Mouse (Mus musculus) stomach, embryonic 15.5 days (tissue): ENCODE data around the gene Stk35. TPM values are rescaled to one million over a fixed set of nuclear protein-coding genes. Genes with fewer than 3 reads are reported as not detected.

Experiments
- ATAC-seq: fragments of 200-750 bp; cut with Nextera tagmentation; 2 replicates; pipeline ENCODE4 v1.8.0; 2017; ENCODE audit warnings: low read depth, moderate number of reproducible peaks, moderate TSS enrichment; ENCODE audit not compliant: insufficient read depth, low FRiP score
- H3K27ac ChIP-seq: fragments of 300-500 bp; sonication (generic); 2 replicates; pipeline ENCODE4 v1.5.1; 2015; ENCODE audit warnings: mild to moderate bottlenecking, inconsistent platforms
- H3K27me3 ChIP-seq: fragments of 300-500 bp; sonication (generic); replicated peaks from 2 replicates; pipeline ENCODE4 v1.6.1; 2015; ENCODE audit warnings: inconsistent platforms
- H3K36me3 ChIP-seq: fragments of 300-500 bp; sonication (generic); 2 replicates; pipeline ENCODE4 v1.6.1; 2015; ENCODE audit warnings: inconsistent platforms
- H3K4me1 ChIP-seq: fragments of 300-500 bp; sonication (generic); 2 replicates; pipeline ENCODE4 v1.6.1; 2015; ENCODE audit warnings: inconsistent platforms
- H3K4me2 ChIP-seq: fragments of 300-500 bp; sonication (generic); 2 replicates; pipeline ENCODE4 v1.6.1; 2015; ENCODE audit warnings: mild to moderate bottlenecking, inconsistent platforms
- H3K4me3 ChIP-seq: fragments of 300-500 bp; sonication (generic); replicated peaks from 2 replicates; pipeline ENCODE4 v1.5.1; 2015; ENCODE audit warnings: inconsistent platforms
- H3K9ac ChIP-seq: fragments of 300-500 bp; sonication (generic); 2 replicates; pipeline ENCODE4 v1.6.1; 2015; ENCODE audit warnings: inconsistent platforms
- H3K9me3 ChIP-seq: fragments of 300-500 bp; sonication (generic); 2 replicates; pipeline ENCODE4 v1.6.1; 2016; ENCODE audit warnings: inconsistent platforms
- WGBS: fragments of 180-500 bp; shearing (Covaris S2); methylation state at CpG from one replicate; pipeline ENCODE4 v1.1.7; 2015; 5-methylcytosine and 5-hydroxymethylcytosine counted together
- polyA plus RNA-seq: library from polyadenylated mRNA; unstranded; fragments of >200 nt; fragmentation: Nextera tagmentation; extraction: Ambion mirVana; gene quantifications from 2 replicates; pipeline ENCODE4 v1.2.1, GENCODE M21; 2015

Stk35 gene
- 11.4 and 12.2 TPM in 2 replicates for polyA plus RNA-seq

DNA sequence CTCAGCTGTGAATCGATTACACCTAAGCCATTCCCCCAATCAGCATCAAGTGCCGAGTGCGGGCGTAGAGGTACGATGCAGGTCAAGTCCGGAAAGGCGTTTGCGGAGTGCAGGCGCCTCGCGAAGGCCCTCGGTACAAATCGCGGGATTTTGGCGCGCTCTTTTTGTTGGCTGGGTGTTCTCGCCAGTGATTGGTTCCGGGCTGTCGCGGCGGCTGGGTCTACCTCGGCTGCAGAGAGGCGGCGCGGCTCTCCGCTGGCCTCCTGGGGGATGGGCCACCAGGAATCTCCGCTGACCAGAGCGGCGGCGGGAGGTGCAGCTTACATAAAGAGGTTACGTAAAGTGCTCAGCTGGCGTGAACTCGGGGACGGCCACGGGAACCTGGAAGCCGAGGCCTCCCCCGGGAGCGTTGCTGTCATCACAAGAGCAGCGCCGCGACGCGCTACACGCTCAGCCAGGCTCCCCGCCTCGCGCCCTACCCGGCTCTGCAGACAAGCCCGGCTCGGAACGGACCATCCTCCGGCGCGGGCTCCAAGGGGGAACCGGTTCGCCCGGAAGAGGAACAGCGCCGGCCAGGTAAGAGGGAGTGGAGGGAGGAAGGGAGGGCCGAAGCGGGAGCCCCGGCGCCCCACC lies at the start of gene Stk35:
TSS of gene Stk35 (plus strand) at position 247 of the 633 bp plus-strand sequence.
- Histone ChIP-seq H3K9ac (peak within 1 kb of the TSS; percentile 57), H3K27ac (peak within 1 kb of the TSS; percentile 98), H3K4me3 (peak within 1 kb of the TSS; percentile 65), H3K27me3 (no peaks in the 10 kb centered on the region), H3K4me1 (peaks cover 18% of the 10 kb centered on the region), H3K9me3 (no peaks in the 10 kb centered on the region), H3K4me2 (peak within 1 kb of the TSS; percentile 71), H3K36me3 (no peaks in the 10 kb centered on the region)
- under 1% methylated on average over 63 of the region's 63 CpGs for WGBS
- peak; percentile 89 for ATAC-seq

DNA sequence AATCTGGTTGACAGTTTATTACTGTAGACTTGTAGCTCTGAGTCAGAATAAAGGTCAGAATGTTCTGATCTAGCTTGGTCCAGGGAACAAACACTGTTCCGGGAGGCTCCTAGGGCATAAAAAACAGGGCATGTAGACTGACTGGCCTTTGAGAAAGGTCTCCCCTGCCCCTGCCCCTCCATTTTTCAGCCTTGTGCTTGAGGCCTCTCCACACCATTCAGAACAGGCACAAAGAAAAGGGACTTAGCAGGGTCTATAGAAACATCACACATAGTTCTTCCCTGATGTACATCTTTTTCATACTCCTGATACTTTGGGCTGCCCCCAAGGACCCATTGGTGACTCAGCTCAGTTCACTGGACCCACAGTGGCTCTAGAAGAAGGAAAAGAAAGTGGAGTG lies 18.3 kb upstream of the Stk35 start:
- H3K9me3 ChIP-seq = no peaks in the 10 kb centered on the region
- 90% methylated on average over 1 of the region's 1 CpGs for WGBS
- no peak overlapping the region for H3K27ac ChIP-seq
- H3K36me3 ChIP-seq = no peaks in the 10 kb centered on the region
- H3K27me3 ChIP-seq = no peaks in the 10 kb centered on the region
- no peak for ATAC-seq
- H3K4me1 ChIP-seq = no peaks in the 10 kb centered on the region
- no peak overlapping the region for H3K9ac ChIP-seq
- no peak overlapping the region for H3K4me3 ChIP-seq
- no peak overlapping the region for H3K4me2 ChIP-seq

DNA sequence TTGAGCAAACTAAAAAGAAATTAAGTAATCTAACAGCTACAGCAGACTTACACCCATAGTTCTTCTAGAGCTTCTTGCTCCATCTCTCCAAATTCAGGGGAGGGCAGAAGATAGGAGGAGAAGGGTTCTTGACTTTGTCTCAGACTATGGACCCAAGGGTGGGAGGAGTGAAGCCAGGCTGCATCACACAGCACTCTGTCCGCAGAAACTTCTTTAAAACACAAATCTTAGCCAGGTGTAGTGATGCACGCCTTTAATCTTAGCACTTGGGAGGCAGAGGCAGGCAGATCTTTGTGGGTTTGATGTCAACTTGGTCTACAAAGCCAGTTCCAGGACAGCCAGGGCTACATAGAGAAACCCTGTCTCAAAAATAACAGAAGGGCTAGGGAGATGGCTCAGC lies 3.8 kb upstream of the Stk35 start:
- Histone ChIP-seq H3K4me1 (peaks cover 5% of the 10 kb centered on the region; the same call in 1 of the 2 replicates), H3K4me2 (no peak overlapping the region), H3K9me3 (no peaks in the 10 kb centered on the region), H3K9ac (no peak overlapping the region), H3K27me3 (no peaks in the 10 kb centered on the region), H3K27ac (no peak overlapping the region), H3K4me3 (no peak overlapping the region), H3K36me3 (no peaks in the 10 kb centered on the region)
- WGBS = 87% methylated on average over 2 of the region's 2 CpGs
- no peak for ATAC-seq

DNA sequence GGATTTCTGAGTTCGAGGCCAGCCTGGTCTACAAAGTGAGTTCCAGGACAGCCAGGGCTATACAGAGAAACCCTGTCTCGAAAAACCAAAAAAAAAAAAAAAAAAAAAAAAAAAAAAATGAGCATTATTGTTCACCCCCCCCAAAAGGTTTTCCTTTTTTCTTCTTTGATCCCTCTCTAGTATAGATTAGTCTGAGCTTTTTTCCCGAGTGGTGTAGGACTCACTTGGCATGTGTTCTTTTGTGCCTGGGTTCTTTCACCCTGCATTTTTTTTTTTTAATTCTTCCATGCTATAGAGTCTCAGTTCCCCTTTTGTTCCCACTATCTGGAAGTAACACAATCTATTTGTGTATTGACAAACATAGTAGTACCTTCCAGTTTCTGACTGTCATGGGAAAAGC lies 2.6 kb upstream of the Stk35 start:
- H3K27me3 ChIP-seq = no peaks in the 10 kb centered on the region
- WGBS = 48% methylated on average over 2 of the region's 3 CpGs

DNA sequence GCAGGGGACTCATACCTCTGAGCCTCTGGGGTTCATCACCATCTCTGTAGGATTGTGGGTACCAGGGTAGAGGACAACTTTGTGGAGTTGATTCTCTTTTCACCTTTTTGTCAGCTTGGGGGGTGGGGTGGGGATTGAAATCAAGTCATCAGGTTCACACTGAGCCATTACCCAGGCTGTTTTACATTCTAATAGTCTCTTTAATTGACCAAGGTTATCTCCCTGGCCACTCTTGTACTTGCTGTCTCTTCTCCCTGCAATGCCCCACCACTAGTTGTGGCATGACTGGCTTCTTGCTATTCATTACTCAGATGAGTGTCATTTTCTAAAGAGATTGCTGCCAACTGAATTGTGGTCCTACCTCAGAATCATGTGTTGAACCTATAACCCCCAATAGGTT lies 1.9 kb upstream of the Stk35 start:
- Histone ChIP-seq H3K36me3 (no peaks in the 10 kb centered on the region), H3K9ac (no peak overlapping the region), H3K4me1 (peaks cover 18% of the 10 kb centered on the region), H3K27ac (no peak overlapping the region), H3K27me3 (no peaks in the 10 kb centered on the region), H3K4me2 (no peak overlapping the region), H3K9me3 (no peaks in the 10 kb centered on the region), H3K4me3 (no peak overlapping the region)
- no peak for ATAC-seq

More for the DNA sequence above, 2.6 kb upstream of the Stk35 start:
- no peaks in the 10 kb centered on the region for H3K9me3 ChIP-seq
- peaks cover 14% of the 10 kb centered on the region for H3K4me1 ChIP-seq
- no peak overlapping the region for H3K4me3 ChIP-seq
- no peak overlapping the region for H3K4me2 ChIP-seq
- no peak overlapping the region for H3K9ac ChIP-seq
- ATAC-seq = no peak
- H3K27ac ChIP-seq = no peak overlapping the region
- no peaks in the 10 kb centered on the region for H3K36me3 ChIP-seq

DNA sequence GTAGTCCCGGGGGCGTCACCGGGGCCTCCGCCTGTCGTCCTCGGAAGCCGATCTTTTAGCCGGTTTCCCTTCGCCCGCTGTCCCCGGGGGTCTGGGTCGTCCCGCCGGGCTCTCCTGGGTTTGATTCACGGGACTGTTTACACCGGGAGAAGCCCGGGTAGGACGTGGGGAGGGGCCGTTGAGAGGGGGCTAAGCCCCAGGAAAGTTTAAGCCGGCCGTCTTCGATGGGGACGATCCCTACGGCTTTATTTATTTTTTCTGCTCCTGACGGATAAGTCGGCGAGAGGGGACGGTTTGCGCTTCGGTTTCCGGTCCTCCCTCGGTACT lies 550 bp downstream of the Stk35 start:
- ATAC-seq = peak; percentile 19; the same call in 1 of the 2 replicates
- Histone ChIP-seq H3K9me3 (no peaks in the 10 kb centered on the region), H3K4me2 (peak overlapping the region; percentile 71), H3K9ac (peak overlapping the region; percentile 57), H3K27me3 (no peaks in the 10 kb centered on the region), H3K27ac (peak overlapping the region; percentile 98), H3K36me3 (no peaks in the 10 kb centered on the region), H3K4me3 (peak overlapping the region; percentile 65), H3K4me1 (peaks cover 18% of the 10 kb centered on the region)
- whole genome bisulfite sequencing = under 1% methylated on average over 32 of the region's 32 CpGs

DNA sequence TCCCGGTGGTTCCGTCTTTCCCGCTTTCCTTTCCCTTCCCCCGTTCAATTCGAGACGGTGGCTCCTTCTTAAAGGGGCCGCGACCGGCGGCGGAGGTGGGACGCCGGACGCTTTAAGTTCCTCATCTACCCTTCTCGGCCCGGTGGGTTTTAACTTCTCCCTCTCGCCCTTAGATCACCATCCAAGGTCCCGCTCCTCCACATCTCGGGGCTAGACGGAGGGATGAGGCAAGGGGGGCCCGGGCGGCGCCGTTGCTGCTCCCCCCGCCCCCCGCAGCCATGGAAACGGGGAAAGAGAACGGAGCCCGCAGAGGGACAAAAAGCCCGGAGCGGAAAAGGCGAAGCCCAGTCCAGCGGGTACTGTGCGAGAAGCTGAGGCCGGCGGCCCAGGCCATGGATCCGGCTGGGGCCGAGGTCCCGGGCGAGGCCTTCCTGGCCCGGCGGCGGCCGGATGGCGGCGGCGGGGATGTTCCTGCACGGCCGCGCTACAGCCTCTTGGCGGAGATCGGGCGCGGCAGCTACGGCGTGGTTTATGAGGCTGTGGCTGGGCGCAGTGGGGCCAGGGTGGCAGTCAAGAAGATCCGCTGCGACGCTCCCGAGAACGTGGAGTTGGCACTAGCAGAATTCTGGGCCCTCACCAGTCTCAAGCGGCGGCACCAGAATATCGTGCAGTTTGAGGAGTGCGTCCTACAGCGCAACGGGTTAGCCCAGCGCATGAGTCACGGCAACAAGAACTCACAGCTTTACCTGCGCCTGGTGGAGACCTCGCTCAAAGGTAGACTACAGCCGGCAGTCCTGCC lies 1.1 kb downstream of the Stk35 start:
- under 1% methylated on average over 73 of the region's 73 CpGs for WGBS
- peak; percentile 77 for ATAC-seq

DNA sequence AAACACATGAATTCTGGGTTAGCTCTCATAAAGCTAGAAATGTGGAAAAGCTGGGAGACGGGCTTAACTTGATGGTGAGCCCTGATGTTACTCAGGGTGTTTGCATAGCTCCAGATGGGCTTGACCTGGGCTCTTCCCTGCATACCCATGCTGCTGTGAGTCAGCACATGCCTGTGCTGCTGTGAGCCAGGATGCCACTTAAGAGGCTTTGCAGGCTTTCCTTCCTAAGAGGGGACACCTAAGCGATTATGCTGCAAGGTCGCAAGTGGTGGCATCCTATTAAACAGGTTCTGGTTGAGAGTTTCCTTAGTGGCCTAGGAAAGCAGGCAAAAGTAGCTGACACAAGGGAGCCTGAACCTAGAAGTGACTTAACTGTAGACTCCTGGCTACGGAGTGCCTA lies 5.2 kb downstream of the Stk35 start:
- no peak overlapping the region for H3K4me3 ChIP-seq
- no peaks in the 10 kb centered on the region for H3K9me3 ChIP-seq
- peaks cover 5% of the 10 kb centered on the region for H3K36me3 ChIP-seq
- H3K4me1 ChIP-seq = peaks cover 16% of the 10 kb centered on the region
- no peak overlapping the region for H3K9ac ChIP-seq
- H3K27ac ChIP-seq = no peak overlapping the region
- WGBS = 88% methylated on average over 4 of the region's 4 CpGs
- no peak overlapping the region for H3K4me2 ChIP-seq
- no peak for ATAC-seq
- H3K27me3 ChIP-seq = no peaks in the 10 kb centered on the region

More for the DNA sequence above, 1.1 kb downstream of the Stk35 start:
- Histone ChIP-seq H3K9me3 (no peaks in the 10 kb centered on the region), H3K27ac (peak overlapping the region; percentile 98), H3K4me2 (peak overlapping the region; percentile 71), H3K36me3 (no peaks in the 10 kb centered on the region), H3K4me1 (peaks cover 18% of the 10 kb centered on the region), H3K9ac (peak overlapping the region; percentile 57), H3K27me3 (no peaks in the 10 kb centered on the region), H3K4me3 (peak overlapping the region; percentile 65)

DNA sequence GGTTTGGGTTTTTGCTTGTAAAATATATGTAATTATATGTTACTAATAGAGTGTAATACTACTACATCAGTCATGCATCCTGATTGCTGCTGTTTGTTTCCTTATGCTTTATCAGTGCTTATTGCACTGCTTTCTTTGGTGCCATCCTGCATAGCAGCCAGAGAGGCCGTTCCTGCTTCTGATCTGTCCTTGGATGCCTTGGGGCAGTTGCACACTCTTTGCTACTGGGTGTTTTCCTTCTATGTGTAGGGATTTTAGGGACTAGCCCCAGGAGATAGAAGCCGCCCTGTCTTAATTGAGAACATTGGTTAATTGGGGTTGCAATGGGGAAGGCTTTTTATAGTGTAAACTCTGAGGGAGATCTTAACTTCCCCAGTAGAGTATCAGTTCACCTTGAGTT lies 6.2 kb downstream of the Stk35 start:
- Histone ChIP-seq H3K4me2 (no peak overlapping the region), H3K27me3 (no peaks in the 10 kb centered on the region), H3K36me3 (peaks cover 12% of the 10 kb centered on the region), H3K9ac (no peak overlapping the region), H3K27ac (no peak overlapping the region), H3K4me3 (no peak overlapping the region), H3K9me3 (no peaks in the 10 kb centered on the region), H3K4me1 (peaks cover 16% of the 10 kb centered on the region)
- ATAC-seq = no peak
- 97% methylated on average over 2 of the region's 2 CpGs for WGBS

DNA sequence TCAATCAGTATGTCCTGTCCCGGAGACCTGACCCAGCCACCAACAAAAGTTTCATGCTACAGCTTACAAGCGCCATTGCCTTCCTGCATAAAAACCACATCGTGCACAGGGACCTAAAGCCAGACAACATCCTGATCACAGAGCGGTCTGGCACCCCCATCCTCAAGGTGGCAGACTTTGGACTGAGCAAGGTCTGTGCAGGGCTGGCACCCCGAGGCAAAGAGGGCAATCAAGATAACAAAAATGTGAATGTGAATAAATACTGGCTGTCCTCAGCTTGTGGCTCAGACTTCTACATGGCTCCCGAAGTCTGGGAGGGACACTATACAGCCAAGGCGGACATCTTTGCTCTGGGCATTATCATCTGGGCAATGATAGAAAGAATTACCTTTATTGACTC lies 10.2 kb downstream of the Stk35 start:
- no peak overlapping the region for H3K27ac ChIP-seq
- no peaks in the 10 kb centered on the region for H3K27me3 ChIP-seq
- H3K4me1 ChIP-seq = 0 out of 2 replicates have a peak, but pooled peaks cover 3% of the 10 kb centered on the region
- ATAC-seq = no peak
- H3K4me2 ChIP-seq = no peak overlapping the region
- no peak overlapping the region for H3K4me3 ChIP-seq
- no peaks in the 10 kb centered on the region for H3K9me3 ChIP-seq
- H3K36me3 ChIP-seq = peaks cover 25% of the 10 kb centered on the region
- whole genome bisulfite sequencing = 96% methylated on average over 7 of the region's 7 CpGs
- H3K9ac ChIP-seq = no peak overlapping the region

DNA sequence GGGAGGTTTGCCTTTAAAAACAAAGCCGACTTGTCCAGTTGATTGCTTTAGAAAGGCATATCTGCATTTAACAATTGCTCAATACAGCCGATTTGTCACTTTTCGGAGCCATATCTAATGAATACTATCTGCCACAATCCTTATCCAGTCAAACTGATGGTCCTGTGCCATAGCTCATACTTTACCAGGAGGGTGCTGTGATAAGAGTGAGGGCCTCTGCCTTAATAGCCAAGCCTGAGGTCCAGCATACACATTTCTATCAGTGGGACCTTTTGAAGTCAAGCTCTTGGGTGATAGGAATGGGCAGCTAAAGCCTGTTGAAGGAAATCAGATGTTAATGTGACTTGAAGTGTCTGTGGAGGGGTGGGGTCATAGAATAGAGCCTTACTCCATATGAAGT lies 13.7 kb downstream of the Stk35 start:
- H3K9ac ChIP-seq = no peak overlapping the region
- H3K9me3 ChIP-seq = no peaks in the 10 kb centered on the region
- H3K27me3 ChIP-seq = no peaks in the 10 kb centered on the region
- H3K27ac ChIP-seq = no peak overlapping the region
- WGBS = 82% methylated on average over 3 of the region's 3 CpGs
- peaks cover 31% of the 10 kb centered on the region for H3K36me3 ChIP-seq
- no peak for ATAC-seq
- H3K4me1 ChIP-seq = no peaks in the 10 kb centered on the region
- no peak overlapping the region for H3K4me2 ChIP-seq
- H3K4me3 ChIP-seq = no peak overlapping the region

DNA sequence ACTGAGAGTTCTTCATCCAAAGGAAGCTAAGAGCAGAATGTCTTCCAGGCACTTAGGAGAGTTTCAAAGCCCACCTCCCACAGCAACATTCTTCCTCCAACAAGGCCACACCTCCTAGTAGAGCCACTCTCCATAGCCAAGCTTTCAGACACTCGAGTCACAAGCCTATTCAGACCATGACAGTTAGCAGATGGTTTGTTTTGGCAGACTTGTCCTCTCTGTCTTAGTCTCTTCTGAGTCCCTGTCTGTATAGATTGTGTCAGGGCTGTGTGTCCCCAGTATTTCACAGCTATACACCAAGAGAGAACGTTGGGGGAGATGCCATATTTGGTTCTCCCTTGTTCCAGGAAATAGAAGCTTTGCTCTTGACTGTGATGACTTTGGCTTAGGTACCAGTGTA lies 14.8 kb downstream of the Stk35 start:
- Histone ChIP-seq H3K9me3 (no peaks in the 10 kb centered on the region), H3K27ac (no peak overlapping the region), H3K9ac (no peak overlapping the region), H3K4me3 (no peak overlapping the region), H3K4me1 (0 out of 2 replicates have a peak, but pooled peaks cover 5% of the 10 kb centered on the region), H3K27me3 (no peaks in the 10 kb centered on the region), H3K36me3 (peaks cover 31% of the 10 kb centered on the region), H3K4me2 (no peak overlapping the region)
- ATAC-seq = no peak
- WGBS = 56% methylated on average over 2 of the region's 2 CpGs
